Mouse (Mus musculus): ENCODE measurements around the gene Sec31a.

DNA sequence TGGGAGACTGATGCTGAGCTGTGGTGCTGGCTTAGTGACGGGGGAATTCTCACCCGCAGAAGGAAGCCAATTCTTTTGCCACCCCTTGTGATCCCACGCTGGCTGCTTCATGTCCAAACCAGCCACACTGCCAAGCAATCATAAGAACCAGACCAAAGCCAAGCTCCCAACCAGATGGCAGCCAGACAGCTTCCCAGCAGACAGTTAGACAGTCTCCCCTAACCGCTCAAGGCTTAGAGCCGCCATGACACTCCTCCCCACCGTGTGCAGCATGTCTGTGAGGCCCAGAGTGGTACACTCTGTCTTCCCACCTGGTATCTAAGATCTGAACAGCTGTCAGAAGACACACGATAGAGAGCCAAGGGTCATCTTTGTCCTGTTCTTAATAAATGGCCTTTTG, 98.2 kb downstream of the Sec31a start:
- TF ChIP-seq CHD2 (IDR thresholded peaks at IDR 0.05; ENCODE audit: low read depth, low read length) (no peak), ZC3H11A (IDR thresholded peaks at IDR 0.05; ENCODE audit: borderline replicate concordance, low read depth, low read length) (no peak)

Data from ES-E14 (cell line).